Mouse (Mus musculus): Measurements from ENCODE around the gene Dgkq.

DNA sequence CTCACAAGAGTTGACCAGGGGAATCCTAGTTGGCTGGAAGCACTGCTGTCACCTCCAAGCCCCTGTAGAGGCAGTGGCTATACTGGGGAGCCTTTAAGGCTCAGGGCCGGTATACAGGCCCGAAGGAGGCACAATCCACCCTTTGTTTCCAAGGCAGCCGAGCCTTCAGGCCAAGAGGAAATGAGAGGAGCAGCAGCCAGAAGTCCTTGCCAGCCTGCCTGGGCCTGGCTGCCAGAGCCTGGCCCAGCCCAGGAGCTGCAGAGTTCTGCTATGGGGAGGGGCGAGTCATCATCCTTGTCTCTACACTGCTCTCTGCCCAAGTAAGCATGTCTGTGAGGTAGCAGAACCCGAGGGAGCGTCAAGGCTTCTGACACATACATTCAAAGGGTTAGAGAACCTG is 44.7 kb upstream of the Dgkq start:
- no peak for TF ChIP-seq GATA1 (IDR thresholded peaks at IDR 0.05; ENCODE audit: low read length)
- no peak for TF ChIP-seq TAL1 (IDR thresholded peaks at IDR 0.05; ENCODE audit: low read length)
